Mouse (Mus musculus) heart, postnatal 14 days (tissue): Measurements from ENCODE around the gene Fntb. TPM values are rescaled to one million over a fixed set of nuclear protein-coding genes. Genes with fewer than 3 reads are reported as not detected.

Experiments
- DNase-seq, 2 experiments: peaks; one replicate each; pipeline ENCODE4 v3.0.0; 2021 to 2022
- intact Hi-C: fragments of 180-260 bp; cut with DNase I; formaldehyde crosslinking; loops from one replicate; pipeline ENCODE4 v1.15.1; 2025
- long read RNA-seq, 2 experiments: library from polyadenylated mRNA; stranded (forward); transcript quantifications; one replicate each; pipeline ENCODE4 v2.0.0; 2021
- total RNA-seq, 2 experiments: library from RNA; stranded (reverse); gene quantifications; 2 replicates each; pipeline ENCODE4 v1.2.3; 2021

Gene Fntb
- 10 to 100 TPM; 15.2 to 18.9 TPM for total RNA-seq
- long read RNA-seq, experiment 1, transcript Fntb-201 (12 exons, 2,613 nt): major isoform, 25 of 32 reads
- long read RNA-seq, experiment 1, partial matches to known transcripts: 0 of 32 reads
- long read RNA-seq, experiment 1, other reads (novel, unspliced or antisense): 7 of 32 reads
- long read RNA-seq, experiment 2, transcript Fntb-201 (12 exons, 2,613 nt): major isoform, 22 of 27 reads
- long read RNA-seq, experiment 2, partial matches to known transcripts: 0 of 27 reads
- long read RNA-seq, experiment 2, other reads (novel, unspliced or antisense): 5 of 27 reads

- peak; percentile 89 to 95 for DNase-seq
- intact Hi-C loops: no loop called here
Measured at GRCm38 (mm10) chr12:76765354-76765851, at the start of gene Fntb, which contains the start of gene Churc1. TSS of gene Fntb (plus strand) at chr12:76765589. TSS of gene Churc1 (plus strand) at chr12:76765538.

GRCm38 (mm10) chr12:76718384-76718783 is 47.0 kb upstream of the Fntb start:
- DNase-seq: no peak
- intact Hi-C loops: loop anchor here (2.0 kb wide), 1 partner anchor 68 kb away; no protein-coding TSS in a partner anchor

- intact Hi-C loops: loop anchor here (5.0 to 10.0 kb wide), 3 partner anchors 123 to 376 kb away; no protein-coding TSS in a partner anchor
- DNase-seq: no peak
Measured at GRCm38 (mm10) chr12:76720572-76720971, 44.8 kb upstream of the Fntb start.

GRCm38 (mm10) chr12:76722026-76722425 is 43.4 kb upstream of the Fntb start:
- intact Hi-C loops: loop anchor here (5.0 to 10.0 kb wide), 3 partner anchors 125 to 377 kb away; no protein-coding TSS in a partner anchor
- DNase-seq: peak in 1 of 2 experiments; percentile 11

GRCm38 (mm10) chr12:76727955-76728354 is 37.4 kb upstream of the Fntb start:
- no peak for DNase-seq
- intact Hi-C loops: loop anchor here (10.0 kb wide), 2 partner anchors 233 to 383 kb away; no protein-coding TSS in a partner anchor

GRCm38 (mm10) chr12:76750866-76751459 is 14.4 kb upstream of the Fntb start:
- no peak for DNase-seq
- intact Hi-C loops: no loop called here

- intact Hi-C loops: no loop called here
- DNase-seq: peak in 1 of 2 experiments; percentile 44
Measured at GRCm38 (mm10) chr12:76752652-76753318, 12.6 kb upstream of the Fntb start.

- intact Hi-C loops: no loop called here
- peak; percentile 14 to 22 for DNase-seq
Measured at GRCm38 (mm10) chr12:76765901-76766630, 677 bp downstream of the Fntb start.

- intact Hi-C loops: no loop called here
- DNase-seq: no peak
Measured at GRCm38 (mm10) chr12:76770841-76771500, 5.6 kb downstream of the Fntb start.

- DNase-seq: no peak
- intact Hi-C loops: no loop called here
Measured at GRCm38 (mm10) chr12:76771540-76771939, 6.2 kb downstream of the Fntb start.

GRCm38 (mm10) chr12:76774652-76775051 is 9.3 kb downstream of the Fntb start:
- no peak for DNase-seq
- intact Hi-C loops: no loop called here

GRCm38 (mm10) chr12:76775132-76775531 is 9.7 kb downstream of the Fntb start:
- intact Hi-C loops: no loop called here
- DNase-seq: no peak

- no peak for DNase-seq
- intact Hi-C loops: no loop called here
Measured at GRCm38 (mm10) chr12:76776898-76777297, 11.5 kb downstream of the Fntb start.

- intact Hi-C loops: no loop called here
- no peak for DNase-seq
Measured at GRCm38 (mm10) chr12:76777845-76778244, 12.5 kb downstream of the Fntb start.

- intact Hi-C loops: no loop called here
- DNase-seq: no peak
Measured at GRCm38 (mm10) chr12:76778305-76779083, 13.1 kb downstream of the Fntb start.

- intact Hi-C loops: no loop called here
- no peak for DNase-seq
Measured at GRCm38 (mm10) chr12:76779951-76780350, 14.6 kb downstream of the Fntb start.

GRCm38 (mm10) chr12:76780639-76781468 is 15.5 kb downstream of the Fntb start:
- intact Hi-C loops: no loop called here
- no peak for DNase-seq

GRCm38 (mm10) chr12:76784056-76784619 is 18.7 kb downstream of the Fntb start:
- intact Hi-C loops: no loop called here
- peak in 1 of 2 experiments; percentile 21 for DNase-seq
